Mouse (Mus musculus) gastrocnemius, adult 2 months (tissue): Measurements from ENCODE around the gene 5430419D17Rik. TPM values are rescaled to one million over a fixed set of nuclear protein-coding genes. Genes with fewer than 3 reads are reported as not detected.

Source experiments
- DNase-seq: peaks from one replicate; pipeline ENCODE4 v3.0.0; 2022
- H3K27ac ChIP-seq: fragments of 200-600 bp; 2 replicates; pipeline ENCODE4 v1.8.1; 2022; ENCODE audit warnings: mild to moderate bottlenecking
- H3K4me3 ChIP-seq: fragments of 200-600 bp; 2 replicates; pipeline ENCODE4 v1.8.1; 2022; ENCODE audit warnings: mild to moderate bottlenecking, moderate library complexity
- CTCF ChIP-seq: fragments of 200-600 bp; IDR thresholded peaks from 2 replicates; pipeline ENCODE4 v1.8.1; 2022; ENCODE audit warnings: antibody characterized with exemption, mild to moderate bottlenecking, moderate library complexity
- intact Hi-C: fragments of 180-260 bp; cut with DNase I; formaldehyde crosslinking; loops from one replicate; pipeline ENCODE4 v1.15.1; 2025
- total RNA-seq, 2 experiments: library from RNA; stranded (reverse); gene quantifications; 2 replicates each; pipeline ENCODE4 v1.2.3; 2021

The 5430419D17Rik gene
- total RNA-seq, 2 experiments from 2014 or later = not detected

GRCm38 (mm10) chr7:131331688-131332087 is 157.5 kb downstream of the 5430419D17Rik start:
- Histone ChIP-seq H3K27ac (no peak overlapping the region), H3K4me3 (no peak overlapping the region)
- intact Hi-C loops = no loop called here
- TF ChIP-seq CTCF = no peak
- no peak for DNase-seq

- no peak within 1 kb of the TSS for H3K27ac ChIP-seq
- no peak for TF ChIP-seq CTCF
- DNase-seq = no peak
- no peak within 1 kb of the TSS for H3K4me3 ChIP-seq
- intact Hi-C loops = no loop called here
Measured at GRCm38 (mm10) chr7:131333564-131333963, 159.4 kb downstream of the 5430419D17Rik start, which contains the start of gene Fam24a. Fam24a (plus strand) TSS chr7:131333864.

DNA sequence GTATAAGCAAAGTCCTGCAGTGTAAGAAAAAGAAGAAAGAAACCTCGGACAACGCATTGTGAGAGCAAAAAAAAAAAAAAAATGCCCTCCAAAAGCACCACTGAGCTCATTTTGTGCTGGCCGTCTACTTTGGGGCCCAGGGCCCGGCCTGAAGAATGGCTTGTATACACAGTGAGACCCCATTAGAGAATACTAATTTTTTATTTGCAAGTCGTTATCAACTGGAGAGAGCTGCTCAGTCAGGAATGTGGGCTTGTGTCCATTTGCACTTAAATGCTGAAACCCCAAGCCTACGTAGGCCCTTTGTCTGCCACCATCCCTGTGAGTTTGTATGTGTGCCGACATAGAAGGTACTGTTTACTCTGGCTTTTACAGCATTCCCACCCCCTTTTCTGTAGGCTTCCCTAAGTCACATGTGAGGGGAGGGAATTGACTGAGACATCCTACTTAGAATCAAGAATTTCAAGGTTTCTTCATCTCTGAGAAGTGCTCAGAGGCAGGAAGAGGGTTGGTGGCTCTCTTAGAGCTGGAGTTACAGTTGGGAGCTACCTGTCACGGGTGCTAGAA is 163.4 kb downstream of the 5430419D17Rik start:
- intact Hi-C loops = no loop called here
- Histone ChIP-seq H3K4me3 (no peak overlapping the region), H3K27ac (no peak overlapping the region)
- DNase-seq = no peak
- TF ChIP-seq CTCF = no peak

GRCm38 (mm10) chr7:131345856-131346541 is 171.8 kb downstream of the 5430419D17Rik start:
- DNase-seq = peak; percentile 33
- Histone ChIP-seq H3K4me3 (no peak overlapping the region), H3K27ac (peak overlapping the region; percentile 20)
- no peak for TF ChIP-seq CTCF
- intact Hi-C loops = no loop called here

Other genes with a start within 250 kb of the 5430419D17Rik start
- 10 to 100 TPM; 23.9 to 32.6 TPM for gene Htra1, start 238.3 kb upstream of the 5430419D17Rik start, total RNA-seq
- not detected for gene Dmbt1, start 142.3 kb upstream of the 5430419D17Rik start, total RNA-seq
- not detected for gene 4933402N03Rik, start 28.1 kb upstream of the 5430419D17Rik start, total RNA-seq
- gene Cuzd1, start 147.9 kb downstream of the 5430419D17Rik start, total RNA-seq = under 1 TPM; 0.38 to 0.86 TPM
- not detected for gene Fam24b, start 155.1 kb downstream of the 5430419D17Rik start, total RNA-seq
- gene Fam24a, start 159.5 kb downstream of the 5430419D17Rik start, total RNA-seq = not detected
- gene 2310057M21Rik, start 188.4 kb downstream of the 5430419D17Rik start, total RNA-seq = 10 to 100 TPM; 18.5 to 24.0 TPM
- gene Pstk, start 196.7 kb downstream of the 5430419D17Rik start, total RNA-seq = 10 to 100 TPM; 33.4 to 43.4 TPM
- gene Ikzf5, start 236.1 kb downstream of the 5430419D17Rik start, total RNA-seq = 10 to 100 TPM; 35.4 to 36.2 TPM
- 100 to 1,000 TPM; 143 to 219 TPM for gene Acadsb, start 236.2 kb downstream of the 5430419D17Rik start, total RNA-seq